Mouse (Mus musculus): ENCODE measurements around the gene Nudt19. TPM values are rescaled to one million over a fixed set of nuclear protein-coding genes. Genes with fewer than 3 reads are reported as not detected.

The Nudt19 gene
- polyA plus RNA-seq, 1 experiment, result 43.0 TPM

DNA sequence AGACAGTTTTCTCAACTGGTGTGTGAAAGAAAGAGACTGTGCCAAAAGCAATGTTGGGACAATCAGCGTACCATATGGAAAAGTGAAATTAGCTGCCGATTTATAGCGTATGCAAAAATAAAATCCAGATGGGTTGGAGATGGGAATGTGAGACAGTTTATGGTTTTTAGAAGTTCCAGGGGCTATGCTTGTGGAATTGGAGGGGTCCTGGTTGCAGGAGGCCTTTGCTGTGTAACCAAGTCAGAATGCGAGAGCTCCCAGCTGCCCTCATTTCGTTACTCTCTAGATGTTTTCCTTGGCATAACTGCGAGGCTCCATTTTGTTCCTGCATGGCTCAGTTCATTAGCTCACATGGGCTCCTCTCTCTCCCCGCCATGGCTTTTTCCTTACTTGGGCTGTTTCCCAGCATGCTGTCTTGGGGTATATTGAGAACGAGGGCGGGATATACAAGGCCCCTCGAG, 34.7 kb upstream of the Nudt19 start:
- H3K4me3 ChIP-seq (ENCODE audit: low read depth, low read length), result no peak overlapping the region
- peaks cover 14% of the 10 kb centered on the region for H3K36me3 ChIP-seq (ENCODE audit: control insufficient read depth, insufficient read depth, low read length, poor library complexity, severe bottlenecking)
- no peaks in the 10 kb centered on the region for H3K9me3 ChIP-seq (replicated peaks; ENCODE audit: control insufficient read depth, insufficient read depth, low read length, poor library complexity, severe bottlenecking)
- no peak overlapping the region for H3K27ac ChIP-seq (ENCODE audit: insufficient read depth, low read length)
- no peaks in the 10 kb centered on the region for H3K4me1 ChIP-seq (ENCODE audit: control insufficient read depth, insufficient read depth, low read length)
- no peaks in the 10 kb centered on the region for H3K27me3 ChIP-seq (ENCODE audit: control insufficient read depth, insufficient read depth, low read length, poor library complexity, severe bottlenecking)
- H3K9ac ChIP-seq (ENCODE audit: low read depth, poor library complexity, severe bottlenecking), result no peak overlapping the region
- no peak for TF ChIP-seq EP300 (IDR thresholded peaks at IDR 0.05; ENCODE audit: insufficient read depth, low read depth, low read length)
- TF ChIP-seq CTCF (IDR thresholded peaks at IDR 0.05; ENCODE audit: low read depth, low read length), result no peak
- no peak for TF ChIP-seq POLR2A (IDR thresholded peaks at IDR 0.05; ENCODE audit: insufficient read depth, low read length)

DNA sequence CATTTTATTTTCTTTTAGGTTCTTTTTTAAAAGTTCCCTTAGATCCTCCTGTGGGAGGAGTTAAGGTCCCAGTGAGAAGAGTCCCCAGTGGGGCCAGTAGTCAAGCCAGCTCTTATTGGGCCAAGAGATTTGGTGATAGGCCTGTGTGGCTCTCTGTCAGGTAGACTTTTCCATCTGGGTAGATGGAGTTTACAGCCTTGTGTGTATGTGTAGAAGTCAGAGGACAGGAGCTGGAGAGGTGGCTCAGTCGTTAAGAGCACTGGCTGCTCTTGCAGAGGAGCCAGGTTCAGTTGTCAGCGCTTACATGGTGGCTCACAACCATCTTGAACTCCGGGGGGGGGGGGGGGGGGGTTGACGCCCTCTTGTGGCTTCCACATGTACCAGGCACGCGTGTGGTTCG, 33.4 kb upstream of the Nudt19 start:
- Histone ChIP-seq H3K9ac (ENCODE audit: low read depth, poor library complexity, severe bottlenecking) (no peak overlapping the region), H3K9me3 (replicated peaks; ENCODE audit: control insufficient read depth, insufficient read depth, low read length, poor library complexity, severe bottlenecking) (no peaks in the 10 kb centered on the region), H3K27ac (ENCODE audit: insufficient read depth, low read length) (no peak overlapping the region), H3K4me3 (ENCODE audit: low read depth, low read length) (no peak overlapping the region), H3K36me3 (ENCODE audit: control insufficient read depth, insufficient read depth, low read length, poor library complexity, severe bottlenecking) (peaks cover 12% of the 10 kb centered on the region), H3K4me1 (ENCODE audit: control insufficient read depth, insufficient read depth, low read length) (no peaks in the 10 kb centered on the region), H3K27me3 (ENCODE audit: control insufficient read depth, insufficient read depth, low read length, poor library complexity, severe bottlenecking) (no peaks in the 10 kb centered on the region)
- no peak for TF ChIP-seq CTCF (IDR thresholded peaks at IDR 0.05; ENCODE audit: low read depth, low read length)
- TF ChIP-seq POLR2A (IDR thresholded peaks at IDR 0.05; ENCODE audit: insufficient read depth, low read length), result no peak
- TF ChIP-seq EP300 (IDR thresholded peaks at IDR 0.05; ENCODE audit: insufficient read depth, low read depth, low read length), result no peak

DNA sequence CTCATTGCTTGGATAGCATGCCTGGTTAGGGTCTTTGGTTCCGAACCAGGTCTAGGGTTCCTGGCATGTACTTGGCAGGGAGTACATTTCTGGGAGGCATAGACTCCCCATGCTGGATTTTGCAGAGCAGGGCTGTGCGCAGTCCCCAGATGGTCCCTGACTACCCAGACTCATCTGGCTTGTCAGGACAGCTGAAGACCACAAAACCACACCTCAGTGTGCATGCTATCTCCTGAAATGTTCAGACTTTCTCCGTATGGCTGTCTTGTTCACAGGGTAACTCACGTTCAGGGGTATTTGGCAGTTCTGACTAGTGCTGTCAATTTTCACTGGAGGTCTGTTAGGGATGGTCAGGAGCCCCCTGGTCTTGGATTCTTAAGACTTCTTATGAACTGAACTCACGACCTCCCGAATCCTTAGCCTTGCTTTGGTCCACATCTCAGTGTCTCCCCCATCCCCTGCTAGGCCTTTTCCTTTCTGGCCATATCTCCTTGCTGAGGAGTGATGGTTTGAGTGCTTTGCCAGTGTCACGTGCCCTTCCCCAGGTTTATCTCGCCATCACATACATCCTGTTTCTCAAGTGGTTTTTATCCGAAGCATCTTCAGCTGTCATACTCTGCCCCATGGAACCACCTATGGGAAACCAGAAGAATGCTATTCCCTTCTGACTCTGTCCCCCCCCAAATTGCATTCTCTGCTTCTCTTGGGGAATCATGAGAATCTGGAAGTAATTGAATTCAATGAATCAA, 32.8 kb upstream of the Nudt19 start:
- Histone ChIP-seq H3K27me3 (ENCODE audit: control insufficient read depth, insufficient read depth, low read length, poor library complexity, severe bottlenecking) (no peaks in the 10 kb centered on the region), H3K27ac (ENCODE audit: insufficient read depth, low read length) (no peak overlapping the region), H3K9ac (ENCODE audit: low read depth, poor library complexity, severe bottlenecking) (no peak overlapping the region), H3K36me3 (ENCODE audit: control insufficient read depth, insufficient read depth, low read length, poor library complexity, severe bottlenecking) (peaks cover 12% of the 10 kb centered on the region), H3K9me3 (replicated peaks; ENCODE audit: control insufficient read depth, insufficient read depth, low read length, poor library complexity, severe bottlenecking) (no peaks in the 10 kb centered on the region), H3K4me1 (ENCODE audit: control insufficient read depth, insufficient read depth, low read length) (no peaks in the 10 kb centered on the region), H3K4me3 (ENCODE audit: low read depth, low read length) (no peak overlapping the region)
- TF ChIP-seq CTCF (IDR thresholded peaks at IDR 0.05; ENCODE audit: low read depth, low read length) (no peak), EP300 (IDR thresholded peaks at IDR 0.05; ENCODE audit: insufficient read depth, low read depth, low read length) (no peak), POLR2A (IDR thresholded peaks at IDR 0.05; ENCODE audit: insufficient read depth, low read length) (no peak)

DNA sequence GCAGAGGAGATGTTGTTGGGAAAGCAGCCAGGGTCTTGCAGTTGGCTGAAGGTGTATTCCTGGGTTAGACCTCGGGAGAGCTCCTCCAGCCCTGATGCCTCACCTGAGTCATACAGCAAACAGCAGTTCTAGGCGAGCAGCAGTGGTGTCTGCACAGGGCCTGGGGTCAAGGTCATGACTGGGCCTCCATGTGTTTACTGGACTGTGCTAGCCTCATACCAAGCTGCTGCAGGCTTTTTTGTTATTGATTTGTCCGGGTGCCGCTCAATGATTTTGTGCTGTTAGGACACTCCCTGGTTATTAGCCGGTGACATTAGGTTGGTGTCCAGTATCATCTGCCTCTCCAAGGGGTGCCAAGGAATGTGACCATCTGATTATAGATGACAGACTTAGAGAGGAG, 31.6 kb upstream of the Nudt19 start:
- Histone ChIP-seq H3K9me3 (replicated peaks; ENCODE audit: control insufficient read depth, insufficient read depth, low read length, poor library complexity, severe bottlenecking) (no peaks in the 10 kb centered on the region), H3K36me3 (ENCODE audit: control insufficient read depth, insufficient read depth, low read length, poor library complexity, severe bottlenecking) (peaks cover 7% of the 10 kb centered on the region), H3K27ac (ENCODE audit: insufficient read depth, low read length) (no peak overlapping the region), H3K9ac (ENCODE audit: low read depth, poor library complexity, severe bottlenecking) (no peak overlapping the region), H3K27me3 (ENCODE audit: control insufficient read depth, insufficient read depth, low read length, poor library complexity, severe bottlenecking) (no peaks in the 10 kb centered on the region), H3K4me3 (ENCODE audit: low read depth, low read length) (no peak overlapping the region), H3K4me1 (ENCODE audit: control insufficient read depth, insufficient read depth, low read length) (no peaks in the 10 kb centered on the region)
- TF ChIP-seq EP300 (IDR thresholded peaks at IDR 0.05; ENCODE audit: insufficient read depth, low read depth, low read length) (no peak), POLR2A (IDR thresholded peaks at IDR 0.05; ENCODE audit: insufficient read depth, low read length) (no peak), CTCF (IDR thresholded peaks at IDR 0.05; ENCODE audit: low read depth, low read length) (no peak)

DNA sequence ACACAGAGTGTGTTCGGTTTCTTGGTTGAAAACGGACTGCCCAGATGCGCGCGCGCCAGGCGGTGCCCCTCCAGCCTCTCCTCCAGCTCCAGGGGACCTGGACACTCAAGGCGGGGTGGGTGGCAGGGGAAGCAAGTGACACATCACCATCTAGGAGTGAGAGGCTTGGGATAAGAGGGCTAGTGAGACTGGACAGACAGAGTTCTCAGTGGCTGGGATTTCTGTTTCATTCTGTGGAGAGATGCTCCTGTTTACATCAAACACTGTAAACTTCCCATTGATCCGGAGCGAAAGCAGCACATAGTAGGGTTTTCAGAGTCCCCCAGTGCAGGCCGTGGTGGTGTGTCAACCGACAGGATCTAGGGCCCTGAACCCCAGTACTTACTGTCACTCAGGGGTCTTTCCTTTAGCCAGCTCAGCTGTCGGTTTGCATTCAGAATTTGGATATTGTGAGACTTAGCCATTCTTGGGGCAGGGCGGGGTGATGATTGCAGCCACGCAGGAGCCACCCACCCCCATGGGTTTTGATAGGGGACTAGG, 30.9 kb upstream of the Nudt19 start:
- no peak overlapping the region for H3K27ac ChIP-seq (ENCODE audit: insufficient read depth, low read length)
- 0 out of 2 replicates have a peak, but pooled peaks cover 4% of the 10 kb centered on the region for H3K36me3 ChIP-seq (ENCODE audit: control insufficient read depth, insufficient read depth, low read length, poor library complexity, severe bottlenecking)
- H3K9me3 ChIP-seq (replicated peaks; ENCODE audit: control insufficient read depth, insufficient read depth, low read length, poor library complexity, severe bottlenecking), result no peaks in the 10 kb centered on the region
- H3K9ac ChIP-seq (ENCODE audit: low read depth, poor library complexity, severe bottlenecking), result peak overlapping the region; percentile 83
- no peak for TF ChIP-seq CTCF (IDR thresholded peaks at IDR 0.05; ENCODE audit: low read depth, low read length)
- no peak for TF ChIP-seq EP300 (IDR thresholded peaks at IDR 0.05; ENCODE audit: insufficient read depth, low read depth, low read length)
- no peak for TF ChIP-seq POLR2A (IDR thresholded peaks at IDR 0.05; ENCODE audit: insufficient read depth, low read length)
- peak overlapping the region; percentile 82 for H3K4me3 ChIP-seq (ENCODE audit: low read depth, low read length)
- H3K27me3 ChIP-seq (ENCODE audit: control insufficient read depth, insufficient read depth, low read length, poor library complexity, severe bottlenecking), result no peaks in the 10 kb centered on the region
- no peaks in the 10 kb centered on the region for H3K4me1 ChIP-seq (ENCODE audit: control insufficient read depth, insufficient read depth, low read length)

All from ES-Bruce4 (cell line).